Mouse (Mus musculus) MEL (cell line): ENCODE measurements at regions not wholly inside any gene's neighbourhood (a gene's known extent, or its start where the extent isn't known, plus 50 kb on each side); places are given as distances from the start of the nearest gene placed in this dataset.

ENCODE experiments used
- DNase-seq: peaks from one replicate; pipeline ENCODE4 v3.0.0; 2011; ENCODE audit warnings: low read depth, low spot score
- H3K27ac ChIP-seq: 2 replicates; pipeline ENCODE4 v1.5.1; 2012; ENCODE audit warnings: low read depth, mild to moderate bottlenecking, control low read depth, low read length, moderate library complexity; ENCODE audit not compliant: control insufficient read depth
- H3K27me3 ChIP-seq, 2 experiments: fragments of 150-350 bp in 1 of 2; sonication (generic) in 1 of 2; 2 replicates each; pipeline ENCODE4 v1.6.1; 2012; ENCODE audit warnings: low read length in 2 of 2, mild to moderate bottlenecking in 2 of 2, improper control_type of control experiment in 1 of 2, moderate library complexity in 1 of 2; ENCODE audit not compliant: insufficient read depth in 2 of 2, control insufficient read depth in 1 of 2
- H3K36me3 ChIP-seq, 2 experiments: 2 replicates each; pipeline ENCODE4 v1.6.1; 2012 to 2014; ENCODE audit warnings: low read length in 2 of 2, improper control_type of control experiment in 1 of 2, inconsistent platforms in 1 of 2, mild to moderate bottlenecking in 1 of 2; ENCODE audit not compliant: insufficient read depth in 2 of 2, control insufficient read depth in 1 of 2
- H3K4me1 ChIP-seq, 2 experiments: fragments of 150-350 bp in 1 of 2; sonication (generic) in 1 of 2; 2 replicates each; pipeline ENCODE4 v1.6.1; 2012; ENCODE audit warnings: low read length in 2 of 2, improper control_type of control experiment in 1 of 2, mild to moderate bottlenecking in 1 of 2; ENCODE audit not compliant: insufficient read depth in 2 of 2, control insufficient read depth in 1 of 2
- H3K4me3 ChIP-seq, 2 experiments: fragments of 150-350 bp in 1 of 2; sonication (generic) in 1 of 2; 2 replicates each; pipeline ENCODE4 v1.5.1; 2012; ENCODE audit warnings: low read depth in 2 of 2, low read length in 2 of 2, mild to moderate bottlenecking in 2 of 2, moderate library complexity in 2 of 2, control low read depth in 1 of 2, improper control_type of control experiment in 1 of 2; ENCODE audit not compliant: control insufficient read depth in 1 of 2, insufficient read depth in 1 of 2
- H3K79me2 ChIP-seq: 2 replicates; pipeline ENCODE4 v1.6.1; 2012; ENCODE audit warnings: mild to moderate bottlenecking, low read length, moderate library complexity; ENCODE audit not compliant: control insufficient read depth, poor library complexity, insufficient read depth
- H3K9ac ChIP-seq: 2 replicates; pipeline ENCODE4 v1.6.1; 2012; ENCODE audit warnings: low read depth, mild to moderate bottlenecking, control low read depth, low read length, moderate library complexity; ENCODE audit not compliant: control insufficient read depth, poor library complexity, severe bottlenecking
- H3K9me3 ChIP-seq: fragments of 150-350 bp; sonication (generic); replicated peaks from 2 replicates; pipeline ENCODE4 v1.6.1; 2012; ENCODE audit warnings: mild to moderate bottlenecking, low read length, improper control_type of control experiment, moderate library complexity; ENCODE audit not compliant: insufficient read depth
- BHLHE40 ChIP-seq: IDR thresholded peaks from 2 replicates; pipeline ENCODE4 v1.6.1; 2012; ENCODE audit warnings: low read depth, mild to moderate bottlenecking, inconsistent platforms, low read length, improper control_type of control experiment, borderline replicate concordance
- CHD1 ChIP-seq: IDR thresholded peaks from 2 replicates; pipeline ENCODE4 v1.6.1; 2012; ENCODE audit warnings: low read depth, mild to moderate bottlenecking, inconsistent platforms, low read length, improper control_type of control experiment
- E2F4 ChIP-seq: IDR thresholded peaks from 2 replicates; pipeline ENCODE4 v1.6.1; 2011; ENCODE audit warnings: low read depth, low read length, improper control_type of control experiment, borderline replicate concordance
- ELF1 ChIP-seq: IDR thresholded peaks from 2 replicates; pipeline ENCODE4 v1.6.1; 2014; ENCODE audit warnings: low read depth, mild to moderate bottlenecking, inconsistent platforms, low read length, improper control_type of control experiment, moderate library complexity
- EP300 ChIP-seq, 2 experiments: IDR thresholded peaks; 2 replicates each; pipeline ENCODE4 v1.6.1; 2011; ENCODE audit warnings: improper control_type of control experiment in 2 of 2, low read length in 2 of 2, low read depth in 1 of 2, mild to moderate bottlenecking in 1 of 2
- GABPA ChIP-seq: IDR thresholded peaks from 2 replicates; pipeline ENCODE4 v1.6.1; 2012; ENCODE audit warnings: low read depth, mild to moderate bottlenecking, inconsistent platforms, low read length, improper control_type of control experiment, moderate library complexity
- KAT2A ChIP-seq: conservative IDR thresholded peaks from 2 replicates; pipeline ENCODE4 v1.6.1; 2012; ENCODE audit warnings: low read depth, low read length, improper control_type of control experiment, inconsistent platforms
- MAX ChIP-seq: IDR thresholded peaks from 2 replicates; pipeline ENCODE4 v1.6.1; 2011; ENCODE audit warnings: low read length, improper control_type of control experiment
- MXI1 ChIP-seq: IDR thresholded peaks from 2 replicates; pipeline ENCODE4 v1.6.1; 2011; ENCODE audit warnings: mild to moderate bottlenecking, low read depth, low read length, improper control_type of control experiment
- NRF1 ChIP-seq: IDR thresholded peaks from 2 replicates; pipeline ENCODE4 v1.6.1; 2014; ENCODE audit warnings: low read depth, mild to moderate bottlenecking, inconsistent platforms, low read length, improper control_type of control experiment, moderate library complexity; ENCODE audit not compliant: poor library complexity, insufficient read depth, severe bottlenecking
- POLR2AphosphoS5 ChIP-seq: IDR thresholded peaks from 2 replicates; pipeline ENCODE4 v1.6.1; 2012; ENCODE audit warnings: low read depth, borderline replicate concordance, mild to moderate bottlenecking, inconsistent platforms, low read length, moderate library complexity, mixed read lengths
- SMC3 ChIP-seq: IDR thresholded peaks from 2 replicates; pipeline ENCODE4 v1.6.1; 2011; ENCODE audit warnings: low read depth, low read length, improper control_type of control experiment
- ZNF384 ChIP-seq: IDR thresholded peaks from 2 replicates; pipeline ENCODE4 v1.6.1; 2012; ENCODE audit warnings: low read depth, mild to moderate bottlenecking, inconsistent platforms, low read length, improper control_type of control experiment

DNA sequence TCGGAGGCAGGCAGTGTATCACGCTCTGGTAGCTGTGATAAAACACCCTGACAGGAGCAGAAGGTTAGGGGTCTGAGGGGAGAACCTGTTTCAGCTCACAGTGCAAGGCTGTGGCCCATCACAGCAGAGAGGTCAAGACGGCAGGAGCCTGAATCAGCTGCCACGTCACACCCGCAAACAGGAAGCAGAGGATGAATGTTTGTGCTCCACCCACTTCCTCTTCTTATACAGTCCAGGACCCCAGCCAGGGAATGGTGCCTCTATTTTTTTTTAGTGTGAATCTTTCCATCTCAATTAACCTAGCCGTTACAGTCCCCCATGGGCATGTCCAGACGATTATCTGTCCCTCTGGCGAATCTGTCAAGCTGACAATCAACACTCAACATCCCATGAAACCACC is 143.8 kb upstream of the Azi2 start:
- DNase-seq = peak; percentile 60
- peak overlapping the region; percentile 5; the same call in 1 of the 2 replicates for H3K9ac ChIP-seq
- H3K36me3 ChIP-seq = peaks cover 0 to 2% of the 10 kb centered on the region in 2 experiments; a peak in 1 of 4 replicates
- peaks cover 0 to 6% of the 10 kb centered on the region in 2 experiments; a peak in 2 of 4 replicates for H3K4me1 ChIP-seq
- no peaks in the 10 kb centered on the region for H3K9me3 ChIP-seq
- TF ChIP-seq BHLHE40 (no peak), ELF1 (peak; percentile 59; the same call in 1 of the 2 replicates), EP300 (IDR thresholded peaks at IDR 0.05; ENCODE audit: low read depth in 1 of 2, low read length in 2 of 2) (0 out of 4 replicates have a peak, but pooled peaks have one; percentile 5 to 21), ZNF384 (peak; percentile 68), KAT2A (no peak)
- peak overlapping the region; percentile 24 to 40; a peak in 3 of 4 replicates for H3K4me3 ChIP-seq
- no peaks in the 10 kb centered on the region for H3K79me2 ChIP-seq
- H3K27ac ChIP-seq = no peak overlapping the region
- no peaks in the 10 kb centered on the region for H3K27me3 ChIP-seq

DNA sequence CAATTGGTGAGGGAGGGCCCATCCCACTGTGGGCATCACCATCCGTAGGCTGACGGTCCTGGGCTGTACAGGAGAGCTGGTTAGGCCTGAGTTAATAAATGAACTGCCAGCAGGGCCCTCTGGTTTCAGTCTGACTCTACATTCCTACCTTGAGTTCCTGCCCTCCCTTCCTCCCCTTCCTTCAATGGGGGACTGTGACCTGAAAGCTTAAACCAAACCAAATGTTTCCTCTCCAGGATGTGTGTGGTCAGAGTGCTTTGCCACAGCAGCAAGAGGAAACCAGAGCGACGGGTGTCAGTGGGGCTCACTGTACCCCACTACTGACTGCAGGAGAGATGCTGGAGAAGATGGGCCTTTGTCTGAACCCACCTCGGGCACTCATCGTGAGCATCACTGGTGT is 147.7 kb upstream of the Azi2 start:
- H3K4me1 ChIP-seq = peaks cover 0 to 6% of the 10 kb centered on the region in 2 experiments; a peak in 2 of 4 replicates
- H3K36me3 ChIP-seq = peaks cover 0 to 2% of the 10 kb centered on the region in 2 experiments; a peak in 1 of 4 replicates
- no peak overlapping the region for H3K27ac ChIP-seq
- H3K27me3 ChIP-seq = no peaks in the 10 kb centered on the region
- no peak overlapping the region for H3K9ac ChIP-seq
- H3K9me3 ChIP-seq = no peaks in the 10 kb centered on the region
- no peaks in the 10 kb centered on the region for H3K79me2 ChIP-seq
- TF ChIP-seq BHLHE40 (no peak), GABPA (no peak), POLR2AphosphoS5 (no peak)
- no peak for DNase-seq
- H3K4me3 ChIP-seq = no peak overlapping the region

DNA sequence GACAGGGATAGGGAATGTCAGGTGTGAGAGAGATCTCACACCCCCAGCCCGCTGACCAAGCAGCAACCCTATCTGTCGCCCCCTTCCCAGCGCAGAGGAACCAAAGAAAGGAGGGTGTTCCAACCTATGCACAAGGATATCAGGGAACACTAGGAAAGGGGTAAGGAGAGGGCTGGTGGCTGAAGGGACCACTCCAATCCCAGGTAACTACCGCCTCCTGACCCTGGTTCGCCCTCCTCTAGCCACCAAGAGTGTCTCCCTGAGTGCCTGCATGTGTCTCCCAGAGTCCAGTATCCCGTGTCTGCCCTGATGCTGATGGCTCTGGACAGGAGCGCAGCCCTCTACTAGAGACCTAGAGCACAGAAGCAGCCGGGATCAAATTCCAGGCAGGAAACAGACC is 167.1 kb upstream of the Azi2 start:
- Histone ChIP-seq H3K4me3 (no peak overlapping the region), H3K36me3 (no peaks in the 10 kb centered on the region), H3K9me3 (no peaks in the 10 kb centered on the region), H3K9ac (no peak overlapping the region), H3K27ac (no peak overlapping the region), H3K27me3 (no peaks in the 10 kb centered on the region)
- DNase-seq = no peak
- TF ChIP-seq NRF1 (no peak), MXI1 (no peak), SMC3 (no peak), CHD1 (no peak), GABPA (no peak), MAX (no peak), E2F4 (no peak)
- TF ChIP-seq, all 39 proteins: peak for 0
- no peaks in the 10 kb centered on the region for H3K4me1 ChIP-seq
- H3K79me2 ChIP-seq = no peaks in the 10 kb centered on the region
